Mouse (Mus musculus): ENCODE measurements at regions not wholly inside any gene's neighbourhood (a gene's known extent, or its start where the extent isn't known, plus 50 kb on each side); places are given as distances from the start of the nearest gene placed in this dataset.
A peak's percentile ranks its signal among the peaks of the same experiment; 100 is the strongest.
"Not testable (repeated sequence)": the region's sequence is repeated elsewhere in the genome, so short reads cannot be mapped to it uniquely, and the experiment has no call there.

DNA sequence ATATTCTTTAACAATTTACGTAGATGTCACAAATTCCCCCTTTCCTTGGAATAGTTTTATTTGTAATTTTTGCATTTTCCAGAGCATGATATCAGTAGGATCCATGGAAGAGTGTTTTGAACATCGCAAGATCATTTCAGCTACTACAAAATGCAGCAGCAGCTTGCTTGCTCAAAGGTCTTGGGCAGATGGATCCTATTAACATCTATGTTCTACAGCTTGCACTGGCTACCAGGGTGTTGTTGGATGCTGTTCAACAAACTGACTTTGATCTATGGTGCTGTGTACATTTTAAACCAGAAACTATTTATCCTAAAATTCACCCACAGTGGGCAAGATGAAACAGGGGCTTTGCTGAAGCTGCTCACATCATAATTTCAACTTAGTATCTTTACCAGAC is 448.5 kb upstream of the Hsf2 start:
- H3K36me3 ChIP-seq: no peaks in the 10 kb centered on the region
- WGBS: 89% methylated on average over 2 of the region's 2 CpGs
- no peaks in the 10 kb centered on the region for H3K9me3 ChIP-seq
- H3K27me3 ChIP-seq (ENCODE audit: insufficient read depth, poor library complexity, severe bottlenecking): no peaks in the 10 kb centered on the region
- no peaks in the 10 kb centered on the region for H3K4me1 ChIP-seq
- no peak for DNase-seq (ENCODE audit: low spot score)
- H3K4me3 ChIP-seq: no peak overlapping the region
- H3K27ac ChIP-seq: no peak overlapping the region

DNA sequence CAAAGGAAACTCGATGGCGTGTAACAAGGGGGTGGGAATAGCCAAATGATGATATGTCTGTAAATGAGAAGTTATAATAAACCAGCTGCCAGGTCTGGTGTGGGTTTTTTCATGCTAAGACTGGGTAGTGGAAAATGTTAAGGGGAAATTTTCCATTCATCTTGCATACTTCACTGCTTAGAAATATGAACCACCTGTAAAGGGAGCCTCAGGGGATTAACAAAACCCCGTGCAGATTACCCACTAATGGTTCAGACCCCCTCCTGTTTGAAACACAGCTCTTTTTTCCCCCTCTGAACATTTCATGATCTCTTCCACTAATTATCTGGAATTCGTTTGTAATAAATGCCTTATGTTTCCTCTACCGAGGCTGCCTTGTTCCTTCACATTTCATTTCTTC is 446.0 kb upstream of the Hsf2 start:
- H3K27me3 ChIP-seq (ENCODE audit: insufficient read depth, poor library complexity, severe bottlenecking): no peaks in the 10 kb centered on the region
- no peaks in the 10 kb centered on the region for H3K4me1 ChIP-seq
- no peak for DNase-seq (ENCODE audit: low spot score)
- 61% methylated on average over 5 of the region's 5 CpGs for WGBS
- H3K9me3 ChIP-seq: no peaks in the 10 kb centered on the region
- no peak overlapping the region for H3K4me3 ChIP-seq
- no peaks in the 10 kb centered on the region for H3K36me3 ChIP-seq
- H3K27ac ChIP-seq: no peak overlapping the region

DNA sequence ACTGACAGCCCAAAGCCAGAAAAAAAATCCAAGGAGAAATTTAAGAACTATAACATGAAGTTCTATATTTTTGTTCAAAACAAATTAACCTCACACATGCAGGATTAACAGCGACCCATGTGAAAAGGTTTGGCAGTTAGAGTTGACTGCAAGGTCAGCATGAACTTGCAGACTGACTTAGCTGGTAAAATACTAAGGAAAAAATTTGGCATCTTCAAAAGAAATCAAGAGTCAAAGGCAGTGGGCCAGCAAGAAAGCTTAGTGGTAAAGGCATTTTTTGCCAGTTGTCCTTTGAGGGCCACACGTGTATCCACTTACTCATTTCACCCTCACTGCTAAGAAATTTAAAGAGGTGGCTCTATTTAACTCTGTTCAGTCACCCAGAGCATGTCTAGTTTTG is 440.2 kb upstream of the Hsf2 start:
- no peaks in the 10 kb centered on the region for H3K36me3 ChIP-seq
- no peaks in the 10 kb centered on the region for H3K27me3 ChIP-seq (ENCODE audit: insufficient read depth, poor library complexity, severe bottlenecking)
- H3K4me1 ChIP-seq: no peaks in the 10 kb centered on the region
- no peak for DNase-seq (ENCODE audit: low spot score)
- no peaks in the 10 kb centered on the region for H3K9me3 ChIP-seq
- H3K27ac ChIP-seq: no peak overlapping the region
- H3K4me3 ChIP-seq: no peak overlapping the region
- 82% methylated on average over 2 of the region's 2 CpGs for WGBS

DNA sequence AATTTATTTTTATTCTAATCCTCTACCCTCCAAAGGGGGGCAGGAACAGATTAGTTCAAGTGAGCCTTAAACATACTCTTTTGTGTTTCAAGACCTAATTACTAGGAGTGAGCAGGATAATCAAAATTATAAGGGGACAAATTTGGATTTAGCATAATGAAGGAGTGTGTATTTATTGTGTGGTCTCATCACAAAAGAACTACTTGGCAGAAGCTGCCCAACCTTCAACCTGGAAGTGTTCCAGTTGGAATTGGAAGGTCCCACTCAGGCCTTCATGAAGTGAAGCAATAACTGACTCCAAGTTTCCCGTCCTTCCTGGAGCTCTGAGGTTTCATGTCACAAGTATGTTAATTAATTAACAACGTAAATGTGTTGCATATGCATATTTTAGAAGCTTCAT is 439.3 kb upstream of the Hsf2 start:
- H3K4me3 ChIP-seq: no peak overlapping the region
- no peaks in the 10 kb centered on the region for H3K4me1 ChIP-seq
- 68% methylated on average over 2 of the region's 2 CpGs for WGBS
- H3K27ac ChIP-seq: no peak overlapping the region
- DNase-seq (ENCODE audit: low spot score): no peak
- no peaks in the 10 kb centered on the region for H3K27me3 ChIP-seq (ENCODE audit: insufficient read depth, poor library complexity, severe bottlenecking)
- H3K36me3 ChIP-seq: no peaks in the 10 kb centered on the region
- no peaks in the 10 kb centered on the region for H3K9me3 ChIP-seq

DNA sequence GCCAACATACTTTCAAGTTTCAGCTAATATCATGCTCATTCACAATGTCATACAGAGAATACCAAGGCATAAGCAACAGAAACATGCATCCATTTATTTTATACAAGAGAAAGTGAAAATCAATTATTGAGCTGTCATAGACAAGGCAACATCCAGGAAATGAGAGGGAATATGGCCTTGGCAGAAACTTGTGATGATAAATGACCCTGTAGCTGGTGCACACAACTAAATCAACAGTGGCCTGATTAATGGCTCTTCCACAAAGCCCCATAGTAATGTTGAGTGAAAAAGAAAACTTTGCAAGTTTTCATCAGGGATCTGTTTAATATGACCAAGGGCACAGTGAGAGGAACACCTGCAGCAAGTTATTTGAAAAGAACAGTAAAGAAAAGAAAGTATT is 438.5 kb upstream of the Hsf2 start:
- Histone ChIP-seq H3K4me3 (no peak overlapping the region), H3K27ac (no peak overlapping the region), H3K4me1 (no peaks in the 10 kb centered on the region), H3K9me3 (no peaks in the 10 kb centered on the region), H3K36me3 (no peaks in the 10 kb centered on the region), H3K27me3 (ENCODE audit: insufficient read depth, poor library complexity, severe bottlenecking) (no peaks in the 10 kb centered on the region)
- no peak for DNase-seq (ENCODE audit: low spot score)

DNA sequence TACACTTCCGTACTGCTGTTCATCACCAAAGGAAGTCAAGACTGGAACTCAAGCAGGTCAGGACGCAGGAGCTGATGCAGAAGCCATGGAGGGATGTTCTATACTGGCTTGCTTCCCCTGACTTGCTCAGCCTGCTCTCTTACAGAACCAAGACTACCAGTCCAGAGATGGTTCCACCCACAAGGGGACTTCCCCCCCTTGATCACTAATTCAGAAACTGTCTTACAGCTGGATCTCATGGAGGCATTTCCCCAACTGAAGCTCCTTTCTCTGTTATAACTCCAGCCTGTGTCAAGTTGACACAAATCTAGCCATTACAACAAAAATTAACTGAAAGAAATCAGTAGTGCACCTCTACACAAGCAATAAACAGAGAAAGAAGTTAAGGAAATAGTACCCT is 432.8 kb upstream of the Hsf2 start:
- H3K27me3 ChIP-seq (ENCODE audit: insufficient read depth, poor library complexity, severe bottlenecking); H3K27ac ChIP-seq; H3K9me3 ChIP-seq; H3K36me3 ChIP-seq; H3K4me3 ChIP-seq; H3K4me1 ChIP-seq; DNase-seq (ENCODE audit: low spot score): not testable (repeated sequence)
- 83% methylated on average over 2 of the region's 2 CpGs for WGBS

DNA sequence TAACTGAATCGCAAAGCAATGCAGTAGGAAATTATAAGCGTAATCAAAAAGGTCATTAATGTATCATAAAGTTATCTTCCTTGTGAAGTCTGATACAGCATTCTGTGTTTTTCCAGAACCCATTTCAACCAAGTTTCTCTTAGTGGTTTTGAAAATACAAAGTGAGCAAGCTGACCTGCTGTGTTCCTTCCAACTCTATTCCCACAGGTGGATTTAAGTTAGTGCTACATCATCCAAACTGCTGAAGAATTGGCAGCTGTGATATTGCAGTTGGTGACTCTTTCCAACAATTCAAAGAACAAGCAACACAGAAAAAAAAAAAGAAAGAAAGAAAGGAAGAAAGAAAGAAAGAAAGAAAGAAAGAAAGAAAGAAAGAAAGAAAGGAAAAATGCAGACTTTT is 396.1 kb upstream of the Hsf2 start:
- H3K9me3 ChIP-seq: no peaks in the 10 kb centered on the region
- H3K27ac ChIP-seq: no peak overlapping the region
- WGBS: 90% methylated on average over 2 of the region's 2 CpGs
- H3K27me3 ChIP-seq (ENCODE audit: insufficient read depth, poor library complexity, severe bottlenecking): no peaks in the 10 kb centered on the region
- no peaks in the 10 kb centered on the region for H3K36me3 ChIP-seq
- no peaks in the 10 kb centered on the region for H3K4me1 ChIP-seq
- DNase-seq (ENCODE audit: low spot score): no peak
- H3K4me3 ChIP-seq: no peak overlapping the region

DNA sequence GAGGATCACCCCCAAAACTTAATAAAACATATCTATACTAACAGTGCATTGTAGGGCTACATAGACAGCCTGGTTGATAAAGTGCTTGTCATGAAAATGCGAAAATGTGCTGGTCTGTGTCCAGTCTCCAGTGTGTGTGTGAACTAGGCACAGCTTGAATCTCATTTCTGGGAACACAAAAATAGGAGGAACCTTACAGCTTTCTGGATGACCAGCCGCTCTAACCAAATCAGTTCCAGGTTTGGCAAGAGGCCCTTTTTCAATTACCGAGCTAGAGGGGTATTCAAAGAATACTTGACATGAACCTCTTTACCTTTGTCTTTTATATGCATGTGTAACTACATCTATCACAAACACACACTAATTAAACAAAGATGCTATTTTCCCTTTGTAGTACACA is 390.3 kb upstream of the Hsf2 start:
- WGBS: 82% methylated on average over 3 of the region's 3 CpGs
- H3K27ac ChIP-seq: no peak overlapping the region
- H3K27me3 ChIP-seq (ENCODE audit: insufficient read depth, poor library complexity, severe bottlenecking): no peaks in the 10 kb centered on the region
- no peak for DNase-seq (ENCODE audit: low spot score)
- no peaks in the 10 kb centered on the region for H3K4me1 ChIP-seq
- no peak overlapping the region for H3K4me3 ChIP-seq
- H3K9me3 ChIP-seq: no peaks in the 10 kb centered on the region
- H3K36me3 ChIP-seq: no peaks in the 10 kb centered on the region

DNA sequence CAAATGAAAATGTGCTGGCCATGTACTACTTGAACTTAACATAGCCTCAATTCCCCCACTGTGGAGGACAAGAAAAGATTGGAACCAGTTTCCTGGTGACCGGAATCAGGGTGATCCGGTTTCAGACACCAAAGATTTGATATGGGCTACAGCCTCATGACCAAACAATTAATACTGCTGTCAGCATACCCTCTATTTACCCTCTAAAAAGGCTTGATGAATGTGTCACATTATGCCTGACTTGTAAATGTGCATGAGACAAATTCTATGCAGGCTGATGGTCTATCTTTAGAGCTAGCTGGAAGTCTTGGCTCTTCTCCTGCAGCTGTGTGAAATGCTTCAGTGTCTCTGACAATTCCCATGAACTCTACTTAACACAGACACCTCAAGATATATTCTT is 372.8 kb upstream of the Hsf2 start:
- no peak for DNase-seq (ENCODE audit: low spot score)
- H3K27me3 ChIP-seq (ENCODE audit: insufficient read depth, poor library complexity, severe bottlenecking): no peaks in the 10 kb centered on the region
- H3K4me3 ChIP-seq: no peak overlapping the region
- peak overlapping the region; percentile 77; the same call in 1 of the 2 replicates for H3K27ac ChIP-seq
- no peaks in the 10 kb centered on the region for H3K36me3 ChIP-seq
- no peaks in the 10 kb centered on the region for H3K4me1 ChIP-seq
- 49% methylated on average over 2 of the region's 2 CpGs for WGBS
- H3K9me3 ChIP-seq: no peaks in the 10 kb centered on the region

DNA sequence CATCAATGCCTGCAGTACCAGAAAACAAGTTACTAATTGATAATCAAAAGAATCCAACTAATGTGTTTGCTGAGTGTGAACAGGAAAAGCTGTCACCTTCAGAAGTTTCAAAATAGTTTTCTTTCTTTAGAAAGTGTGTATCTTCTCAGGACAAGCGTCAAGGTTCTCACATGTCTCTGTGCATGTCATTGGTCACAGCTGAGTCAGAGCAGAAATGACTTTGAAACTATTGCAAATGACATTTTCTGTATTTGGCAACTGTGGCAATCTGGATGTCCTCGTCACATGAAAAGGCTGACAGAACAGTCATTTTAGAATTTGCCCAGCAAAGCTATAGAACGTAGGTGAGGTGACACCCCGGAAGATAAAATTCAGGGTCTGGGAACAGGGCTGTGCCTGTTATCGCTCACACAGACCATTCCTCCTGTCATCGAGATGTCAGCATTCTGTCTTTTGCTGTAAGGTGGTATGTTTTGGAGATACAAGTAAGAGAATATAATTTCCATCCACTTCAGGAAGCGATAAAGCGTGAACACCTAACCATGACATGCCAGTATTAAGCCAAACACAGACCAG is 371.4 kb upstream of the Hsf2 start:
- WGBS: 44% methylated on average over 8 of the region's 8 CpGs
- Histone ChIP-seq H3K27ac (peak overlapping the region; percentile 59; the same call in 1 of the 2 replicates), H3K9me3 (no peaks in the 10 kb centered on the region)

DNA sequence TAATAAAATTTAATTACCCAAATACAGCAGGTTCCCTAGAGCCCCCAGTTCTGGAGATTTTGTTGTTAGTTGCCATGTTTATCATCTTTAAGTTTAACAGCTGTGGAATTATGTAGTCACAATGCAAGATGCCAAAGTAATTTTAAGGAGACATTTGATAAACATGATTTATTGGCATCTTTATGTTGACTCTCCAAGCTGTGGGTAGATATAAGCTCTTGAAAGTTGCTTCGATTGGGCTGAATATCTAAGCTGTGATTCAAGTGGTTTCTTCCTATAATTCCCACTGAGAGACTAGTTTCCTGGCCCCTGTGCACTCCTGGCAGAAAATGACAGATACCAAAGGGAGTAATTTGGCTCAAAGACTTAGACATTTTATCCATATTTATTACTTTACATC is 364.7 kb upstream of the Hsf2 start:
- 84% methylated on average over 1 of the region's 1 CpGs for WGBS

More for the DNA sequence above, 371.4 kb upstream of the Hsf2 start:
- peak; percentile 81 for DNase-seq (ENCODE audit: low spot score)
- H3K4me1 ChIP-seq: no peaks in the 10 kb centered on the region
- no peaks in the 10 kb centered on the region for H3K27me3 ChIP-seq (ENCODE audit: insufficient read depth, poor library complexity, severe bottlenecking)
- H3K4me3 ChIP-seq: no peak overlapping the region
- H3K36me3 ChIP-seq: no peaks in the 10 kb centered on the region

DNA sequence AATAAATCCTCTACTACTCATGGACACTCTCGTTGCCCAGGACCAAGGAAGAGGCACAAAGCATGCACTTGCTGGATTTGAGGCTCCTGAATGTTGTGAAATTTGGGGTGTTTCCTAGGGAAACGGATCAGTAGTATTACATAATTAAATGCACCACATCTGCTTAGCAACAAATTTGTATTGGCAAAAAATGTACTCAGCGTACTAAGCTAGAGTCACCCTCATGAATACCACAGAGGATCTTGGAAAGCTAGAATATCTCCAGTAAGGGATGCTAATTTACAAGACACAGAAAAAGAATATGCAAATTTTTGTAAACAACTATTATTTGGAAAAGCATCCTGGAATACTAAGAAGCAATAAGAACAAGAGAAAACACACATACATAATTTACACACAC is 359.0 kb upstream of the Hsf2 start:
- Histone ChIP-seq H3K27ac (no peak overlapping the region), H3K36me3 (no peaks in the 10 kb centered on the region), H3K9me3 (no peaks in the 10 kb centered on the region), H3K4me1 (no peaks in the 10 kb centered on the region), H3K27me3 (ENCODE audit: insufficient read depth, poor library complexity, severe bottlenecking) (no peaks in the 10 kb centered on the region), H3K4me3 (no peak overlapping the region)
- WGBS: 78% methylated on average over 3 of the region's 3 CpGs
- DNase-seq (ENCODE audit: low spot score): no peak

More for the DNA sequence above, 364.7 kb upstream of the Hsf2 start:
- no peaks in the 10 kb centered on the region for H3K36me3 ChIP-seq
- no peaks in the 10 kb centered on the region for H3K9me3 ChIP-seq
- DNase-seq (ENCODE audit: low spot score): no peak
- H3K27ac ChIP-seq: no peak overlapping the region
- H3K27me3 ChIP-seq (ENCODE audit: insufficient read depth, poor library complexity, severe bottlenecking): no peaks in the 10 kb centered on the region
- H3K4me3 ChIP-seq: no peak overlapping the region
- H3K4me1 ChIP-seq: no peaks in the 10 kb centered on the region

DNA sequence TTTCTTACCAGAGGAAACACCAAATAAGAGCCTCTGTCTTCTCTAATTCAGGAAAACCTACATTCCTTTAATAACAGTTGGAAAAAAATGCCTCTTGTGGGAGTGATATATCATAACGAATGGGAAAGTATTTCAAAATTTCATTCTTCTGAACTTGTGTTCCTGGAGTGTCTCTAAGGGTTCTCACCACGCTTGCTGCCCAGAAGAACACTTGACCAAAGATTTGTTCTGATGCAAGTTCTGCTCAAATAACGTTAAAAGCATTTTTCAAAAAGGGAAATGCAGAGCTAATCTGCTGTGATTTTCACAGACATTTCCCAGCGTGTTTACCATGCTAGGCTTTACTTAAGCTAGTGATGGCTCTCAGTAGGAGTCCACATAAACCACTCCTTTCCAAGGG is 329.8 kb upstream of the Hsf2 start:
- no peak for DNase-seq (ENCODE audit: low spot score)

DNA sequence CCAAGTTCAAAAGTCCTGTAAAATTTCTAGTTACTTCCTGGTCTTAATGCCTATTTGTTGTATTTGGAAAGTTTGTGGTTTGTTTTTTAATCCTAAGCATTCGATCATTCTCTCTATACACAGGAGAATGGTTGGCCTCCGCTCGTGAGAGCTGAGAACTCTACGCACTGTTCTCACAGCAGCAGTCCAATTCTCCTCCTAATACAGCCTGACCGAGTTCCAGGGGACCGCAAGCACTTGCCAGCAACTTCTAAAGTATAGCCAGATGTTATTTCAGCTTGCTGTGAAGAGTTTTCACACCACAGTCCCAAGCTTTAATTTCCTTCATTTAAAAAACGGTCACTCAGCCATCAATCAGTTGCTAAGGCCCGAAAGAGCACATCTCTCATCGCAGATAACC is 329.3 kb upstream of the Hsf2 start:
- no peak for DNase-seq (ENCODE audit: low spot score)
- no peaks in the 10 kb centered on the region for H3K36me3 ChIP-seq
- H3K4me1 ChIP-seq: no peaks in the 10 kb centered on the region
- WGBS: 83% methylated on average over 9 of the region's 9 CpGs
- no peak overlapping the region for H3K27ac ChIP-seq
- H3K4me3 ChIP-seq: no peak overlapping the region
- no peaks in the 10 kb centered on the region for H3K27me3 ChIP-seq (ENCODE audit: insufficient read depth, poor library complexity, severe bottlenecking)
- H3K9me3 ChIP-seq: no peaks in the 10 kb centered on the region

More for the DNA sequence above, 329.8 kb upstream of the Hsf2 start:
- H3K27me3 ChIP-seq (ENCODE audit: insufficient read depth, poor library complexity, severe bottlenecking): no peaks in the 10 kb centered on the region
- H3K4me3 ChIP-seq: no peak overlapping the region
- H3K9me3 ChIP-seq: no peaks in the 10 kb centered on the region
- H3K36me3 ChIP-seq: no peaks in the 10 kb centered on the region
- no peaks in the 10 kb centered on the region for H3K4me1 ChIP-seq
- WGBS: 71% methylated on average over 4 of the region's 4 CpGs
- H3K27ac ChIP-seq: no peak overlapping the region

All from heart, embryonic 10.5 days (tissue).